Mouse (Mus musculus) CH12.LX (cell line): ENCODE results near the gene H2-Q10. TPM values are rescaled to one million over a fixed set of nuclear protein-coding genes. Genes with fewer than 3 reads are reported as not detected.

Experiments
- DNase-seq: peaks from one replicate; pipeline ENCODE4 v3.0.0-alpha.2; 2013; ENCODE audit errors: extremely low read depth
- H3K27ac ChIP-seq: 2 replicates; pipeline ENCODE4 v1.5.1; 2012; ENCODE audit warnings: low read depth, mild to moderate bottlenecking, control low read depth, moderate library complexity; ENCODE audit not compliant: insufficient read depth
- H3K27me3 ChIP-seq: replicated peaks from 2 replicates; pipeline ENCODE3; 2012; ENCODE audit warnings: inconsistent platforms
- H3K36me3 ChIP-seq, 2 experiments: replicated peaks in 1 of 2; 2 replicates each; pipeline versions ENCODE3 to v1.6.1; 2012; ENCODE audit warnings: inconsistent platforms in 1 of 2, low read length in 1 of 2, mild to moderate bottlenecking in 1 of 2, mixed read lengths in 1 of 2, moderate library complexity in 1 of 2; ENCODE audit not compliant: control insufficient read depth in 1 of 2, insufficient read depth in 1 of 2
- H3K4me1 ChIP-seq, 2 experiments: 2 replicates each; pipeline ENCODE4 v1.6.1; 2012; ENCODE audit warnings: inconsistent platforms in 1 of 2, moderate library complexity in 1 of 2; ENCODE audit not compliant: insufficient read depth in 2 of 2, control insufficient read depth in 1 of 2
- H3K4me2 ChIP-seq: 2 replicates; pipeline ENCODE4 v1.6.1; 2012; ENCODE audit warnings: low read depth, mild to moderate bottlenecking, control low read depth; ENCODE audit not compliant: poor library complexity, insufficient read depth, severe bottlenecking
- H3K4me3 ChIP-seq, 3 experiments: fragments of 150-350 bp in 1 of 3; sonication (generic) in 1 of 3; replicated peaks in 1 of 3; 2 replicates each; pipeline versions ENCODE3 to v1.5.1; 2011 to 2012; ENCODE audit warnings: low read depth in 2 of 3, low read length in 2 of 3, mild to moderate bottlenecking in 2 of 3, moderate library complexity in 2 of 3, control low read depth in 1 of 3, improper control_type of control experiment in 1 of 3, inconsistent platforms in 1 of 3, mixed read lengths in 1 of 3; ENCODE audit not compliant: poor library complexity in 1 of 3
- H3K79me2 ChIP-seq: replicated peaks from 2 replicates; pipeline ENCODE4 v1.6.1; 2012; ENCODE audit warnings: mild to moderate bottlenecking, moderate library complexity; ENCODE audit not compliant: control insufficient read depth, poor library complexity, insufficient read depth, severe bottlenecking; ENCODE audit errors: extremely low read depth
- H3K9ac ChIP-seq: 2 replicates; pipeline ENCODE4 v1.6.1; 2012; ENCODE audit warnings: low read depth, mild to moderate bottlenecking, control low read depth, moderate library complexity; ENCODE audit not compliant: insufficient read depth
- H3K9me3 ChIP-seq: replicated peaks from 2 replicates; pipeline ENCODE3; 2012; ENCODE audit warnings: low read length, inconsistent platforms, mixed read lengths
- BHLHE40 ChIP-seq: IDR thresholded peaks from 2 replicates; pipeline ENCODE4 v1.6.1; 2011; ENCODE audit warnings: mild to moderate bottlenecking, low read depth, low read length, improper control_type of control experiment
- CHD2 ChIP-seq: IDR thresholded peaks from 2 replicates; pipeline ENCODE4 v1.6.1; 2011; ENCODE audit warnings: low read length, improper control_type of control experiment
- CTCF ChIP-seq, 2 experiments: IDR thresholded peaks in 1 of 2; conservative IDR thresholded peaks in 1 of 2; 2 replicates each; pipeline ENCODE4 v1.5.1; 2011 to 2012; ENCODE audit warnings: low read depth in 2 of 2, low read length in 2 of 2, improper control_type of control experiment in 1 of 2, inconsistent platforms in 1 of 2, mild to moderate bottlenecking in 1 of 2, moderate library complexity in 1 of 2
- E2F4 ChIP-seq: IDR thresholded peaks from 2 replicates; pipeline ENCODE4 v1.6.1; 2011; ENCODE audit warnings: low read depth, low read length, improper control_type of control experiment; ENCODE audit not compliant: insufficient replicate concordance
- ELF1 ChIP-seq: IDR thresholded peaks from 2 replicates; pipeline ENCODE4 v1.6.1; 2014; ENCODE audit warnings: low read depth, mild to moderate bottlenecking, inconsistent platforms, low read length, improper control_type of control experiment
- HCFC1 ChIP-seq: IDR thresholded peaks from 2 replicates; pipeline ENCODE4 v1.6.1; 2012; ENCODE audit warnings: low read depth, mild to moderate bottlenecking, inconsistent platforms, low read length, improper control_type of control experiment
- JUND ChIP-seq: conservative IDR thresholded peaks from 2 replicates; pipeline ENCODE4 v1.6.1; 2011; ENCODE audit warnings: low read depth, low read length, improper control_type of control experiment
- MAX ChIP-seq: IDR thresholded peaks from 2 replicates; pipeline ENCODE4 v1.6.1; 2011; ENCODE audit warnings: low read length, improper control_type of control experiment
- MAZ ChIP-seq: IDR thresholded peaks from 2 replicates; pipeline ENCODE4 v1.6.1; 2012; ENCODE audit warnings: low read depth, mild to moderate bottlenecking, inconsistent platforms, low read length, improper control_type of control experiment, moderate library complexity
- MEF2A ChIP-seq: IDR thresholded peaks from 2 replicates; pipeline ENCODE4 v1.6.1; 2014; ENCODE audit warnings: low read depth, mild to moderate bottlenecking, inconsistent platforms, low read length, improper control_type of control experiment, borderline replicate concordance
- MXI1 ChIP-seq: IDR thresholded peaks from 2 replicates; pipeline ENCODE4 v1.6.1; 2011; ENCODE audit warnings: mild to moderate bottlenecking, low read depth, low read length, improper control_type of control experiment
- MYC ChIP-seq: IDR thresholded peaks from 2 replicates; pipeline ENCODE4 v1.6.1; 2011; ENCODE audit warnings: low read depth, mild to moderate bottlenecking, improper control_type of control experiment, low read length
- NELFE ChIP-seq: IDR thresholded peaks from 2 replicates; pipeline ENCODE4 v1.6.1; 2011; ENCODE audit warnings: low read depth, low read length, improper control_type of control experiment
- POLR2AphosphoS2 ChIP-seq: IDR thresholded peaks from 2 replicates; pipeline ENCODE4 v1.6.1; 2011; ENCODE audit warnings: low read depth, low read length, improper control_type of control experiment
- RAD21 ChIP-seq: IDR thresholded peaks from 2 replicates; pipeline ENCODE4 v1.6.1; 2011; ENCODE audit warnings: low read depth, mild to moderate bottlenecking, low read length, improper control_type of control experiment, moderate library complexity
- SIN3A ChIP-seq: IDR thresholded peaks from 2 replicates; pipeline ENCODE4 v1.6.1; 2012; ENCODE audit warnings: low read length, improper control_type of control experiment, inconsistent platforms
- TBP ChIP-seq: conservative IDR thresholded peaks from 2 replicates; pipeline ENCODE4 v1.6.1; 2011; ENCODE audit warnings: low read depth, low read length, improper control_type of control experiment
- UBTF ChIP-seq: IDR thresholded peaks from 2 replicates; pipeline ENCODE4 v1.6.1; 2012; ENCODE audit warnings: low read depth, mild to moderate bottlenecking, inconsistent platforms, low read length, improper control_type of control experiment, moderate library complexity
- USF1 ChIP-seq: IDR thresholded peaks from 2 replicates; pipeline ENCODE4 v1.6.1; 2014; ENCODE audit warnings: low read depth, mild to moderate bottlenecking, inconsistent platforms, low read length, improper control_type of control experiment
- ZC3H11A ChIP-seq: IDR thresholded peaks from 2 replicates; pipeline ENCODE4 v1.6.1; 2012; ENCODE audit warnings: low read depth, mild to moderate bottlenecking, inconsistent platforms, low read length, improper control_type of control experiment
- ZNF384 ChIP-seq: IDR thresholded peaks from 2 replicates; pipeline ENCODE4 v1.6.1; 2012; ENCODE audit warnings: low read depth, low read length, improper control_type of control experiment, inconsistent platforms
- dilution Hi-C: fragments of 300-500 bp; cut with MboI; formaldehyde crosslinking; loops from 2 replicates; pipeline ENCODE4 v1.14.3; 2020; ENCODE audit warnings: low sequenced_read_pairs; ENCODE audit not compliant: extremely low pct_unique_long_range_greater_than_20kb, extremely low pct_ligation_motif_present
- in situ Hi-C: fragments of 300-500 bp; cut with MboI; formaldehyde crosslinking; loops from 3 replicates; pipeline ENCODE4 v1.14.3; 2019; ENCODE audit warnings: low sequenced_read_pairs, low pct_ligation_motif_present, low pct_unique_long_range_greater_than_20kb, mixed read lengths
- polyA plus RNA-seq: library from polyadenylated mRNA; unstranded; fragments of >175 nt; gene quantifications from 2 replicates; pipeline ENCODE4 v1.2.1, GENCODE M21; 2012; ENCODE audit warnings: low read depth; ENCODE audit not compliant: insufficient read length
- total RNA-seq, 2 experiments: library from RNA; depleted of rRNA; stranded (reverse); fragments of 300-350 nt in 1 of 2; fragments of >200 nt in 1 of 2; gene quantifications; 2 replicates each; pipeline ENCODE4 v1.2.3; 2012 to 2014

Gene H2-Q10
- total and polyA plus RNA-seq, 3 experiments, result 0.62 to 60.0 (median 2.4) TPM

DNA sequence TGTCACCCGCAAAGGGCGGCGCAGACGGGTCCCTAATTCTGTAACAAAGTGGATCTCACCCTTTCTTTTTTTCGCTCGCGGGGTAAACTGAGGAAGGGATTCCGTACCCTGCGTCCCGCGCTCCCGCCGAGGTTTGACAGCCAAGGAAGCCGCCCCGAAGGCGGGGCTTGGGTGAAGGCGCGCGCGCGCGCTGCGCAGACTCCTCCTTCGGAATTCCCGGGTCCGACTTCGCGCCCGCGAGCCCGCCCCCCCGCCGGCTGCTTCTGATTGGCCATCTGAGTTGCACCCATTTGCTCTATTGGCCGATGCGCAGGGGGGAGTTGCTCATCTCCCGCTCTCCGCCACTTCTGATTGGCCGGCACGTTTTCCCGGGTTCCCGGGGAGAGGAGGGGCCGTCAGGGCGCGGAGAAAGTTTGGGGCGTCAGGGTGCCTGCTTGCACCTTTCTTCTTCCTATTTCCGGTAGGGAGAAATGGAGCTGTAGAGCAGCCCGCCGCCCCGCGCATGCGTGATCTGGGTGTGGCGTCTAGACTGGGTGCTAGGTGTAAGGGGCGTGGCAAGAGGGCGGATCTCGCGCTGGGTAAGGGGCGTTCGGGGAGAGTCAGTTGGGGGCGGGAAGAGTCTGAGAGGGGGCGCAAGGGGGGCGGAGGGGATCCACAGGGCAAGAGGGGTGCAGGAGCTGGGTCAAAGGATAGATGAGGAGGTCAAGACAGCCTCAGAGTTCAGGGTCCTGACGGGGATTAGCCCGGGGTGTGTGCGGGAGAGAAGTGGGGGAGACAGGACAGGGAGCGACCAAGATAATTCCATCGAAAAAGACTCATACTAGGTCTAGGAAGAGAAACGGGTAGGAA is 47.0 kb downstream of the H2-Q10 start, which contains the start of the genes Tcf19 and Cchcr1 (continued):
- TF ChIP-seq TBP (no peak), ZNF384 (no peak), BHLHE40 (no peak), UBTF (no peak), RAD21 (no peak), NELFE (peak; percentile 53; the same call in 1 of the 2 replicates), MEF2A (peak; percentile 36; the same call in 1 of the 2 replicates), POLR2AphosphoS2 (peak; percentile 62; the same call in 1 of the 2 replicates), MXI1 (peak; percentile 83), MYC (no peak)

DNA sequence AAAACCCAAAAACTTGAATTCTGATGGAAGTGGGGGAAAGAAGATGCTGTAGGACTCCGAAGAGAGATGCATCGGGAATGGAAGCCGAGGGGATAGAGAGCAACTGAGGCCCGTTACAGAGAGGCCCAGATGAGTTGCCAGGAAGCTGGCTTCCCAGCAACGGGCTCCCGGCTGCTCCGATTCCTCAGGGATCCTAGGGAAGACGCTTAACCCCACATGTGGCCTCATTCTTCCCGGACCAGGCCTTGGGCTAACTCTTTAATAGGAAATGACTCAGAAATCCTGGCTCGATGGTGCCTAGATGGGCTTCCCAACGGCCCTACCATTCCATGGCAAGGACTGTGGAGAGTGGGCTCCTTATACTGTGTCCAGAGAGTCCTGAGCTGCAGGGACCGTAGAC is 47.6 kb downstream of the H2-Q10 start:
- no peak for TF ChIP-seq ZC3H11A
- no peak for TF ChIP-seq JUND
- no peak for TF ChIP-seq CTCF (conservative IDR thresholded peaks at IDR 0.05 in 1 of 2, IDR thresholded peaks at IDR 0.05 in 1 of 2; ENCODE audit: low read depth in 2 of 2, low read length in 2 of 2)
- no peak for TF ChIP-seq E2F4
- TF ChIP-seq USF1, result no peak
- no peak for TF ChIP-seq NELFE
- no peak for TF ChIP-seq SIN3A
- no peak for TF ChIP-seq ZNF384
- no peak for TF ChIP-seq HCFC1
- TF ChIP-seq MAX, result no peak
- no peak for TF ChIP-seq RAD21
- TF ChIP-seq ELF1, result no peak
- TF ChIP-seq CHD2, result no peak
- TF ChIP-seq MAZ, result no peak
- H3K9me3 ChIP-seq, result no peaks in the 10 kb centered on the region
- dilution Hi-C loops, result no loop called here
- in situ Hi-C loops, result loop anchor here (5.0 kb wide), 1 partner anchor 35 kb away; the partner anchor contains the start of gene Cdsn
- no peaks in the 10 kb centered on the region for H3K27me3 ChIP-seq
- H3K9ac ChIP-seq, result peak overlapping the region; percentile 77
- no peak overlapping the region for H3K27ac ChIP-seq
- H3K36me3 ChIP-seq, result peaks cover 11 to 51% of the 10 kb centered on the region in 2 experiments
- peaks cover 5% of the 10 kb centered on the region; the same call in 1 of the 2 replicates for H3K79me2 ChIP-seq
- peak overlapping the region; percentile 67 to 72 (median 69) for H3K4me3 ChIP-seq
- peaks cover 7 to 41% of the 10 kb centered on the region in 2 experiments; a peak in 3 of 4 replicates for H3K4me1 ChIP-seq
- no peak for DNase-seq
- H3K4me2 ChIP-seq, result peak overlapping the region; percentile 72

Other genes starting within 250 kb of the H2-Q10 start
Only the 20 nearest of the 22 such genes appear.
- 16.7 and 22.0 TPM in 2 replicates for gene Nfkbil1, start 234.3 kb upstream of the H2-Q10 start, total RNA-seq (2012; rRNA removed)
- gene Nfkbil1, start 234.3 kb upstream of the H2-Q10 start, total RNA-seq (2014; rRNA removed), result 15.2 TPM in 2 replicates
- 25.9 and 31.6 TPM in 2 replicates for gene Nfkbil1, start 234.3 kb upstream of the H2-Q10 start, polyA plus RNA-seq
- 208 and 229 TPM in 2 replicates for gene Ddx39b, start 228.3 kb upstream of the H2-Q10 start, total RNA-seq (2012; rRNA removed)
- 242 and 254 TPM in 2 replicates for gene Ddx39b, start 228.3 kb upstream of the H2-Q10 start, total RNA-seq (2014; rRNA removed)
- gene Ddx39b, start 228.3 kb upstream of the H2-Q10 start, polyA plus RNA-seq, result 341 and 411 TPM in 2 replicates
- gene H2-D1, start 207.4 kb upstream of the H2-Q10 start, total RNA-seq (2012; rRNA removed), result 817 and 944 TPM in 2 replicates
- gene H2-D1, start 207.4 kb upstream of the H2-Q10 start, total RNA-seq (2014; rRNA removed), result 659 and 667 TPM in 2 replicates
- 880 and 952 TPM in 2 replicates for gene H2-D1, start 207.4 kb upstream of the H2-Q10 start, polyA plus RNA-seq
- 24.3 and 31.8 TPM in 2 replicates for gene H2-Q1, start 149.7 kb upstream of the H2-Q10 start, total RNA-seq (2012; rRNA removed)
- gene H2-Q1, start 149.7 kb upstream of the H2-Q10 start, total RNA-seq (2014; rRNA removed), result 2.2 and 2.4 TPM in 2 replicates
- gene H2-Q1, start 149.7 kb upstream of the H2-Q10 start, polyA plus RNA-seq, result 10.1 and 13.9 TPM in 2 replicates
- gene H2-Q2, start 127.8 kb upstream of the H2-Q10 start, total RNA-seq (2012; rRNA removed), result 0.25 and 0.47 TPM in 2 replicates
- gene H2-Q2, start 127.8 kb upstream of the H2-Q10 start, total RNA-seq (2014; rRNA removed), result not detected in 2 replicates
- 15.1 and 21.6 TPM in 2 replicates for gene H2-Q2, start 127.8 kb upstream of the H2-Q10 start, polyA plus RNA-seq
- gene H2-Q4, start 90.5 kb upstream of the H2-Q10 start, total RNA-seq (2012; rRNA removed), result 127 and 165 TPM in 2 replicates
- 116 and 128 TPM in 2 replicates for gene H2-Q4, start 90.5 kb upstream of the H2-Q10 start, total RNA-seq (2014; rRNA removed)
- 157 and 181 TPM in 2 replicates for gene H2-Q4, start 90.5 kb upstream of the H2-Q10 start, polyA plus RNA-seq
- gene H2-Q6, start 45.2 kb upstream of the H2-Q10 start, total RNA-seq (2012; rRNA removed), result 41.0 and 54.3 TPM in 2 replicates
- 79.7 and 90.3 TPM in 2 replicates for gene H2-Q6, start 45.2 kb upstream of the H2-Q10 start, total RNA-seq (2014; rRNA removed)
- 122 and 141 TPM in 2 replicates for gene H2-Q6, start 45.2 kb upstream of the H2-Q10 start, polyA plus RNA-seq
- 48.5 and 66.0 TPM in 2 replicates for gene H2-Q7, start 30.9 kb upstream of the H2-Q10 start, total RNA-seq (2012; rRNA removed)
- gene H2-Q7, start 30.9 kb upstream of the H2-Q10 start, total RNA-seq (2014; rRNA removed), result 30.9 and 40.9 TPM in 2 replicates
- gene H2-Q7, start 30.9 kb upstream of the H2-Q10 start, polyA plus RNA-seq, result 104 and 117 TPM in 2 replicates
- 0.13 and 0.17 TPM in 2 replicates for gene Pou5f1, start 35.9 kb downstream of the H2-Q10 start, total RNA-seq (2012; rRNA removed)
- not detected in 2 replicates for gene Pou5f1, start 35.9 kb downstream of the H2-Q10 start, total RNA-seq (2014; rRNA removed)
- 0.38 TPM in 1 of 2 replicates, not detected in the other for gene Pou5f1, start 35.9 kb downstream of the H2-Q10 start, polyA plus RNA-seq
- 37.7 and 46.0 TPM in 2 replicates for gene Tcf19, start 46.7 kb downstream of the H2-Q10 start, total RNA-seq (2012; rRNA removed)
- 35.3 and 38.4 TPM in 2 replicates for gene Tcf19, start 46.7 kb downstream of the H2-Q10 start, total RNA-seq (2014; rRNA removed)
- 25.3 and 29.7 TPM in 2 replicates for gene Tcf19, start 46.7 kb downstream of the H2-Q10 start, polyA plus RNA-seq
- gene Cchcr1, start 47.0 kb downstream of the H2-Q10 start, total RNA-seq (2012; rRNA removed), result 11.5 and 13.0 TPM in 2 replicates
- 5.2 and 8.0 TPM in 2 replicates for gene Cchcr1, start 47.0 kb downstream of the H2-Q10 start, total RNA-seq (2014; rRNA removed)
- gene Cchcr1, start 47.0 kb downstream of the H2-Q10 start, polyA plus RNA-seq, result 11.3 and 12.7 TPM in 2 replicates
- gene Psors1c2, start 63.1 kb downstream of the H2-Q10 start, total RNA-seq (2012; rRNA removed), result not detected in 2 replicates
- gene Psors1c2, start 63.1 kb downstream of the H2-Q10 start, total RNA-seq (2014; rRNA removed), result not detected in 2 replicates
- gene Psors1c2, start 63.1 kb downstream of the H2-Q10 start, polyA plus RNA-seq, result 0.27 and 0.59 TPM in 2 replicates
- 0.46 and 0.76 TPM in 2 replicates for gene Cdsn, start 82.0 kb downstream of the H2-Q10 start, total RNA-seq (2012; rRNA removed)
- 0.08 and 0.17 TPM in 2 replicates for gene Cdsn, start 82.0 kb downstream of the H2-Q10 start, total RNA-seq (2014; rRNA removed)
- gene Cdsn, start 82.0 kb downstream of the H2-Q10 start, polyA plus RNA-seq, result 1.3 and 1.4 TPM in 2 replicates
- gene 2300002M23Rik, start 97.4 kb downstream of the H2-Q10 start, total RNA-seq (2012; rRNA removed), result not detected in 2 replicates
- gene 2300002M23Rik, start 97.4 kb downstream of the H2-Q10 start, total RNA-seq (2014; rRNA removed), result not detected in 2 replicates
- not detected in 2 replicates for gene 2300002M23Rik, start 97.4 kb downstream of the H2-Q10 start, polyA plus RNA-seq
- gene Sfta2, start 131.5 kb downstream of the H2-Q10 start, total RNA-seq (2012; rRNA removed), result not detected in 2 replicates
- not detected in 2 replicates for gene Sfta2, start 131.5 kb downstream of the H2-Q10 start, total RNA-seq (2014; rRNA removed)
- gene Sfta2, start 131.5 kb downstream of the H2-Q10 start, polyA plus RNA-seq, result not detected in 2 replicates
- not detected in 2 replicates for gene Gm9573, start 156.5 kb downstream of the H2-Q10 start, total RNA-seq (2012; rRNA removed)
- not detected in 2 replicates for gene Gm9573, start 156.5 kb downstream of the H2-Q10 start, total RNA-seq (2014; rRNA removed)
- gene Gm9573, start 156.5 kb downstream of the H2-Q10 start, polyA plus RNA-seq, result not detected in 2 replicates
- 0.80 and 1.3 TPM in 2 replicates for gene Mucl3, start 173.6 kb downstream of the H2-Q10 start, total RNA-seq (2012; rRNA removed)
- gene Mucl3, start 173.6 kb downstream of the H2-Q10 start, total RNA-seq (2014; rRNA removed), result 0.08 and 0.11 TPM in 2 replicates
- gene Mucl3, start 173.6 kb downstream of the H2-Q10 start, polyA plus RNA-seq, result 0.34 TPM in 2 replicates
- gene Vars2, start 197.5 kb downstream of the H2-Q10 start, total RNA-seq (2012; rRNA removed), result 26.3 and 30.3 TPM in 2 replicates
- 14.0 and 16.5 TPM in 2 replicates for gene Vars2, start 197.5 kb downstream of the H2-Q10 start, total RNA-seq (2014; rRNA removed)
- 23.0 and 26.6 TPM in 2 replicates for gene Vars2, start 197.5 kb downstream of the H2-Q10 start, polyA plus RNA-seq
- gene Gtf2h4, start 203.7 kb downstream of the H2-Q10 start, total RNA-seq (2012; rRNA removed), result 51.7 and 55.7 TPM in 2 replicates
- gene Gtf2h4, start 203.7 kb downstream of the H2-Q10 start, total RNA-seq (2014; rRNA removed), result 35.3 and 40.7 TPM in 2 replicates
- gene Gtf2h4, start 203.7 kb downstream of the H2-Q10 start, polyA plus RNA-seq, result 40.0 and 40.4 TPM in 2 replicates
- gene Ddr1, start 234.5 kb downstream of the H2-Q10 start, total RNA-seq (2012; rRNA removed), result 3.5 and 3.6 TPM in 2 replicates
- gene Ddr1, start 234.5 kb downstream of the H2-Q10 start, total RNA-seq (2014; rRNA removed), result 0.83 and 1.3 TPM in 2 replicates
- gene Ddr1, start 234.5 kb downstream of the H2-Q10 start, polyA plus RNA-seq, result 3.0 and 3.1 TPM in 2 replicates